Mouse (Mus musculus) embryo, embryonic 10.5 days (tissue): Measurements from ENCODE around the gene Irf2.

Experiments used
- DNase-seq: peaks from one replicate; pipeline ENCODE4 v3.0.0-alpha.2; 2015; ENCODE audit warnings: low spot score

The Irf2 gene

DNA sequence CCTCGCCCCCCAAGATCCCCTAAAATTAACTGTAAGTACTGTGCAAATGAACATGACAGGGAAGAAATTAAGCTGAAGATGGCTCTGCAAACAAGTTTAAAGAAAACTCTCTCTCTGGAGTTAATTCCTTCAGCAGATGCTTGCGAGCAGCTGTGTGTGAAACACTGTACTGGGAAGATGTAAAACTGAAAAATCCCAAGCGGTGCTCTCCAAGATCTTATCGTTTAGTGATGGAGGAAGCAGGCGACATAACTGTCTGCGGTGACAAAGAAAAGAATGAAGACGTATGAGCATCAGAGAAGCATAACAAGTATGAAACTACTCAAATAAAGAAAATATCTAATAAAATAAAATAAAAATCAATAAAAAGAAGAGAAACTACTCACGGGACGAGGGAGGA lies 18.1 kb downstream of the Irf2 start:
- no peak for DNase-seq

DNA sequence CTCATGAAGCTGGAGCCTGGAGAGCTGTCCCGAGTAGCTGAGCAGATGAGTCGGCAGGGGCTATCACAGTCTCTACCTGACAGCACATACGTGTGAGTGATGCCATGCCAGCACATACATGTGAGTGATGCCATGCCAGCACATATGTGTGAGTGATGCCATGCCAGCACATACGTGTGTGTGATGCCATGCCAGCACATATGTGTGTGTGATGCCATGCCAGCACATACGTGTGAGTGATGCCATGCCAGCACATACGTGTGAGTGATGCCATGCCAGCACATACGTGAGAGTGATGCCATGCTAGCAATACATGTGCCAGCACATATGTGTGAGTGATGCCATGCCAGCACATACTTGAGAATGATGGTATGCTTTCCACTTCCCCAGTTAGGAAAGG lies 18.6 kb downstream of the Irf2 start:
- DNase-seq: no peak

DNA sequence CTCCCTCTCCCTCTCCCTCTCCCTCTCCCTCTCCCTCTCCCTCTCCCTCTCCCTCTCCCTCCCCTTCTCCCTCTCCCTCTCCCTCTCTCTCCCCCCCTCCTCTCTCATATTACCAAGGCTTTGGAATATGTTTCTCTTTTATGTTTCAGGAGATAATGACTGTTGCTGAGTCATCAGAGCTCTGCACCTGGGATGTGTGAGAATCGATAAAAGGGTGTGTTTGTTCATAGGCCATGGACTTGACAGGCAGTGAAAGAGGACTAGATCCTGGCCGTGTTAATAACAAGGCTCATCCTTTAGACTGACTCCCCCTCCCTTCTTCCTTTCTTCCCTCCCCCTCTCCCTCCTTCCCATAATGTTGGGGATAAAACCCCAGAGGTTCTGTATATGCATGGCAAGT lies 19.1 kb downstream of the Irf2 start:
- no peak for DNase-seq

DNA sequence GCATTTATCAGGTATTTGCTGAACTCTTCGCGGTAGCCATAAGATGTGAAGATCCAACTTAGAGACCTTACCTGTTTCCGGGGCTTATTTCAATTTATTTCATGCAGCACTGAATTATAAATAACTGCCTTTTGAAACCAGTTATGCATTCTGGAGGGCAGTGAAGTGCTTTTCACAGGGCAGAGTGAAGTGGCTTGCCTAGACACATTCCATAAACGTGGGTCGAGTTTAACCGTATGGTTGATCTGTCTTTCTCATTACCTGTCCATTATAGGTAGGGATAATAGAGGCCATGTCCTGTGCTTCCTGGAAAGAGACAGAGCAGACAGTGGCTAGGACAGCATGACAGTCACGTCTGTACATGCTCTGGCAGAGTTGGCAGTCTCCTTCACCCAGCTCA lies 20.0 kb downstream of the Irf2 start:
- no peak for DNase-seq

DNA sequence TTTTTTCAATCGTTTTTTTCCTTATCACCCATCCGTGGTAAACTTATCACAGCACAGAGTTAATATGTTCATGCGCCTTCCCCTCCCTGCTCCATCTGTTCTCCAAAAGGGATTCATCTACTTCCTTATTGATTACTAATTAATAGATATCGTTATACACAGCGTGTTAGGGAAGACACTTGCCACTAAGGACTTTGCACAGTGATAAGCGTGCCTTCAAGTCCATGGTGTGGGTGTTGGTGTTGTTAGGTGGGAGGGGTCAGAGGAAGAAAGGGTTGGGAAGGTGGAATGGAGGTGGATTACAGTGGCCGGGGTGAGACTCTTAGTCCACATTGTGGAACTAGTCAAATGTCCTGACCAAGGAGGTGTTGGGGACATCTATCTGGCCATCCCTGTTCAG lies 21.2 kb downstream of the Irf2 start:
- no peak for DNase-seq

DNA sequence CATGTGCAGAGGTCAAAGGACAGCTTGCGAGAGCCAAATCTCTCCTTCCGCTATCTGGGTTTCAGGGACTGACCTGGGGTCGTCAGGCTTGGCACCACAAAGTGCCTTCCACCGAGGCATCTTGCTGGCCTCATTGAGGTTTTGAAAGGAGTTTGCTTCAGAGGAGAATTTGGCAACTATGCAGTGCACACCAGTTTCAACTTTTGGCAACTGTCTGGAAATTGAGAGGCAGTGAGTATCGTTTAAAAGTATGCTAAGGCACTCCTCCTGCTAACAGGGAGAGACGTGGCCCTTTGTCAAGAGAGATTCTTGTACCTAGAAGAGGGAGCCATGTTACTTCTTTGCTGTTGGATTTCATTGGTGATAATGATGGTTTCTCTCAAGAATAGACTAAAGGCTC lies 21.9 kb downstream of the Irf2 start:
- DNase-seq: no peak

DNA sequence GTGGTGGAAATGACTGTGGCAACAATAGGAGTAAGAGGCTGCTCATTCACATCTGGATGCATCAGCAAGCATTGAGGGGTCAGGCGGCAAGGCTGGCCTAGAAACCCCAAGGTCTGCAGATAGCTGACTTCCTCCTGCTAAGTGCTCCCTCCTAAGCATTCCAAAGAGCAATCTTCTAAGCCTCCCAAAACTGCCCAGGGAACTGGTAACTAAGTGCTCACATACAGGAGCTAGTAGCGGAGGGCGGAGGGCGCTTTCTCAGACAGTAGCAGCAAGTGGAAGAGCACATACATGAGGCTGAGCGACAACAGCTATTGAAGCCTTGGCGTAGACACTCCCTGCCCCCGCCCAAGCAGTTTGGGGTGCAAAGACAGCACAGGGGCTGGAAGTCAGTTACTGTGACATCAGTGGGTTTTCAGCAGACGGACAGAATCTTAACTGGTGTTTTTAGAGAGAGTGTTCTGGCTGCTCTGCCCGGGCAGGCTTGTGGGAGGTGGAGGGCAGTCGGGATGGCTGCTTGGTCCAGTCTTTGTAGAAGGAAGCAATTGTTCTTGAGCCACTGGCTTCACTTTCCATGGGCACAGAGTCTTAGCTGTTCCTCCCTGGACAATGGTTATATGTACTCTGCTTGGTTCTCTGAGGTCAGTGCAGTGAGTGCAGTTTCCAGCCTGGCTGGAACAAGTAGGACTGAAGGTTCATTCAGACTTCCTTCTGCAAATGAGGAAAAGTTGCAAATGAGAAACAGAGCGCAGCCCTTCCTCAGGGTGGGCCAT lies 30.1 kb downstream of the Irf2 start:
- DNase-seq: peak; percentile 40

DNA sequence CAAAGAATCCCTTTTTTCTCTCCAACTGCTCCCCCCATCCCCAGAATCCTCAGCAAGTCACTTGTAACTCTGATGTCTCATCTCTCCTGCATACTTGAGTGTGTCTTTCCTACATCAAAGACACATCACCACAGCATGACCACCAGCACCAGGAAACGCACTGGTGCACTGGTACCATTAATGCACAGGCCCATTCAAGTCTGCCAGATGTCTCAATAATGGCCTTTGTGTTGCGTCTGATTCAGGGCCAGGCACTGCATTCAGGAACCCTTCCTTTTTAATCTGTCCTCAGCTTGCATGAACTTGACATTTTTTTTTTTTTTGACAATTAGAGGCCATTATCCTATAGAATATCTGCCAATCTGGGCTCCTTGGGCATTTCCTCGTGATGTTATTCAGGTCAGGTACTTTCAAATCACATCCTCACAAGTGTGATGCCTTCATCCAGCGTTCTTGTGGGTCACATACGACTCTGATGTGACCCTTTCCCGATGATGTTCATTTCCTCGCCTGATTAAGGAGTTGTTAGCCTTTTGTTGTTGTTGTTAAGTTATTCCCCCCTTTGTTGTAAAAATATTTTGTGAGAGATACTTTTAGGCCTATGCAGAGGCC lies 31.5 kb downstream of the Irf2 start:
- peak; percentile 56 for DNase-seq

DNA sequence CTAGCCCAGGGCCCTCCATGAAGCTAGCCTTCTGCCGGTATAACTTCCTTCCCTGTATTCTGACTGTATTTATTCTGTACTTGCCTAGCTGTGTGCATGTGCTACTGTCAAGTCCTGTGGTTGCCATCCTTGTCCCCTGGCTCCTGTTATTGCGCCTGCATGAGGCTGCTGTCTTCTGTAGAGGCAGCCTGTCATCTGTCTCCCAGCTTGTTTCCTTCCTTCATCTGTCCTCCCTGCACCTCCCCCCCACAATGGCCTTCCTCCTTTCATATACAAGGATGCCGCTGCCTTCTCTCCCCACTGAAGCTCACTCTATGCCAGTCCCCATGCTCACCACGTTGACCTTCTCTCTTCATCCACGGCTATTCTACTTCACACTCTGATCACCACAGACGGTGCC lies 33.3 kb downstream of the Irf2 start:
- DNase-seq: no peak

DNA sequence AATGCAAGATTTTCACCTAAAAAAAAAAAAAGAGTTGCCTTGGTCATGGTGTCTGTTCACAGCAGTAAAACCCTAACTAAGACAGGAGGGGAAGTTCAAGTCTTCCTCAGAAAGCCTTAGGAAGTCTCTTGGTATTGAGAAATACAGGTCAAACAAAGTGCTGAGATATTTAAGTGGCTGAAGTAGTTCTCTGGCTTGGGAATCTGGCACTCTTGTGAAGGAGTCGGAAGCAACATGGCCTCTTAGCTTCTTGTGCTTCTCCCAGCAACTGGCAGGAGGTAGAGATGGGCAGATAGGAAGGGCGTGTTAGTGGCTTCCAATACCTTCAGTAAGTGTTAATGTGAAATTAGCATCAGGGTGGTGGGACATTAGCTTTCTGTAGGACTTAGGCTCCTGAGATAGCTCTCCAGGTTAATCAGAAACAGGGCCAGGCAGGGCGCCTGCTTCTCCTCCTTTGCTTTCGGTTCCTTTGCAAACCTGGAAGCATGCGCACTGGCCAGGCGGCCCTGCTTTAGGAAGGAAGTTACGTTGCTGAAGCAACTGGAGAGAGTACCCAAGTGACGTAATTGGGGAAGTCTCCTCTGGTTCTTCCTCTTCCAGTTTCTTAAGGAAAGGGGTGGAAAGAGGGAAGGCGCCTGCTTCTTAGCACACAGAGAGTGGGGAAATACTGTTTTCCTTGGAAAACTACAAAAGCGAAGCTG lies 38.4 kb downstream of the Irf2 start:
- DNase-seq: no peak

DNA sequence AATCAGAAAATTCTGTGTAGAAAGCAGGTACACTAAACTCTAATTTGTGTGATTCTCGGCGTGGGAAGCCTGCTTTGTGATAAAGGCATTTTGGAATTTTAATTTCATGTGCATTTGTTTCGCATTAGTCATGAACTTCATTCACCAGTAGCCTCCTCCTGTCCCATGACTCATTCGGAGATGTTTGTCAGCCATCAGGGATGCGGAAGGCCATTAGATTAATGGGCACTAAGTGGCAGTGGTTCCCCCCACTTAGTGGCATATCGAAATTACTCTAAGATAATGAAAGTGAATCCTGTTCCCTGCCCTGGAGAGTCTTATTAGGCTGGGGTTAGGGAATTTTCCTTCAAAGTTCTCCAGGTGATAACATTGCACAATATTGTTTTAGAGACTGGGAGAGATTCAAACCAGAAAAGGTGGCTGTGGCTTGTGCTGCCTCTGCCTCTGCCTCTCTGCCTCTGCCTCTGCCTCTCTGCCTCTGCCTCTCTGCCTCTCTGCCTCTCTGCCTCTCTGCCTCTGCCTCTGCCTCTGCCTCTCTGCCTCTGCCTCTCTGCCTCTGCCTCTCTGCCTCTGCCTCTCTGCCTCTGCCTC lies 41.6 kb downstream of the Irf2 start:
- DNase-seq: no peak

DNA sequence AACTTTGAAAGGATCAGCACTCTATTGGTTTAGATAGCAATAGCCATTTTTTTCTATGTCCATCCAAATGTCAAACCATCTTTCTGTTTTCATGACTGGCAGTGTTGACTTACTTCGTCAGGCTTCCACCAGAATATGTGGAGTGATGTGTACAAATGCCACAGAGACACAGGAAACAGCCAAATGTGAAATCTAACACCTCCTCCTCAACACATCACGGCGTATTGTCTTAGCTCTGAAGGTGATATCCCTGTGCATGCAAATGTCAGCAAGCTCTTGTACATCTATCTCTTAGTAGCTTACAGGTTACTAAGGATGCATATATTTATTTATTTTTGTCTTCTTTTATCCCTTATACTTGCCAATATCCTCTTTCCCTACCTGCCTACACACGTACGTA lies 42.7 kb downstream of the Irf2 start:
- no peak for DNase-seq

DNA sequence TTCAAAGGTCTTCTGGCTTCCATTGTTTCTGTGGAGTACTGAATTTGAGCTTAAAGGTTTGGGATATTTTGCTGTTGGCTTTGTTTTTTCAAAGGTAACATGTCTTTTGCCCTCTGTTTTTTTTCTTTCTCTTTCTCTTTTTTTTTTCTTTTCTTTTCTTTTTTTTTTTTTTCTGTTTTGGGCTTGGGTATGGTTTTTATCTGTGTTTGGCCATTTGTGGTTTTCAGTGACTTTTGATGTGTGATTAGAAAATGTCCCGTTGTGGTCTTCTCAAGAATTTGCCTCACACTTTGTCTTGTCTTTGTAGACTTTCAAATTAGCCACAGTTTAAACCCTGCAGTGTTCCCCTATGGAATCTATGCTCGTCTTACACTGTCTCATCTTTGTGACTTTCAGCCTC lies 45.5 kb downstream of the Irf2 start:
- DNase-seq: no peak

DNA sequence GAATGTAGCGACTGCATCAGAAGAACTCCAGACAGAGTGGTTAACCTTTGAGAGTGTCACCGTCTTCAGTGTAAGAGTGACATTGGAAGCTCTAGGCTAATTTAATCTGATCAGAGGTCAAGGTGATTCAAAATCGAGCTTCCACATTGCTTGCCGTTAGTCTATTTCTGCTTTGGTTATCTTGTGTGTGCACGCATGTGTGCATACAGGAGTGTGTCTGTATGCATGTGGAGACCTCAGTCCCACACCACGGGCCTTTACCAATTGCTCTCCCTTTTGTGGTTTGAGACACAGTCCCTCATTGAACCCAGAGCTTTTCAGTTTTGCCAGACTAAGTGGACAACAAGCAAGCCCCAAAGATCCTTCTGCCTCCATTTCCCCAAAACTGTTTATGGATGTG lies 46.4 kb downstream of the Irf2 start:
- no peak for DNase-seq

DNA sequence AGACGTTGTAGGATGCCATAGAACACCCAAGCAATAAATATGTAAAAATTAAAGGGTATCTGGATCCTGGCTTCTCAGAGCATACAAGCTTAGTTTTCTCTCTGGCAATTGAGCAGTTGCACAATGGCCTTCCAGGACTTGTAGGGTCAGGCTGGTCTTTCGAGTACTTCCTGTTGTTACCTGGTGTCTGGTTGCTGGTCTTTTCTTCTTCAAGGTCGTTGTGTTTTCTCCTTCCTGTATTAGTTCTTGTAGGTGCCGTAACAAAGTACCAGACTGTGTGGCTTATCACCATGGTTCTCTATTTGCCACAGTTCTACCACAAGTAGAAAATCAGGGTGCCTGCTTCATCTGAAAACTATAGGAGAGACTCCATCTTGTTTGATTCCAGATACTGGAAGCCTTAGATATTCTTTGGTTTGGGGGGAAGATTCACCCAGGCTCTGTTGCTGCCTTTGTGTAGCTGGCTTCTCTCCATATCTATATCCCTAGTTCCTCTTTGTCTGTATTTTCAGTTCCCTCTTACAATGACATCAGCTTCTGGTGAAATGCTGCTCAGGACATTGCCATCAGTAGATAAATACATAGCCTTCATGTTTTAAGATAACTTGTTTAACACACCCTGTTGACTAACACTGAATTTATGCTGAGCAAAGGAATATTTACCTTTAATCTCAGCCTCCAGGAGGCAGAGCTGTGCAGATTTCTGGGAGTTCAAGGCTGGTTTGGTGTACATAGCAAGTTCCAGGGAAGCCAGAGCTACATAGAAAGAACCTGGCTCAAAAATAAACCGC lies 49.8 kb downstream of the Irf2 start:
- DNase-seq: no peak

DNA sequence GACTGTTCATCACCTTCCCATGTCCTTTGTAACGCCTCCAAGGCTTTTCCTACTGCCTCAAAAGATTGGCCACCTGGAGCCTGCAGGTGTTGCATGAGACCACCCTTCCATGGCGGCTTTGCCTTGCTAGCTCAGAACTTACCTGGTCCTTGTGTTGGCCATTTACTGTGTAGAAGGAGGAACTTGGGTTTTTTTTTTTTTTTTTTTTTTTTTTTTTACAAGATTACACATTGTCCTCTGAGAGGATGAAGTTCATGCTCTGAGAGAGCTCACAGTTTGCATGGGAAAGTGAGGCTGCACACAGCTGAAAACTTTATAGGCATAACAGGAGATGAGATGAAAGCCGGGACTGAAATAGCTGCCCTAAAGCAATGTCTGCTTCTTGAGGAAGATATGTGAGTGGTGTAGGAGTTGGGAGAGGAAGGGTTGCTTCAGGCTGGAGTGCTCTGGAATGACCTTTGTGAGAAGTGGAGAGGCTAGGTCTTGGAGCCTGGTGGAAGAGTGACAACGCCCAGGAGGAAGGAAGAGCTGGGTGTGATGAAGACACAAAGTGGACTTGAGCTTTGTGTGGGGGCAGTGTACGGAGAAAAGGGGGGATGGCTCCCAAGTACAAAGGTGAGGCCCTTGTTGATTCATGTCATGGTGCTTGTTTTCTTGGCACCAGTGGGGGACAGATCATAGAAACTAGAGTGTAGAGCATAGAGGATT lies 52.3 kb downstream of the Irf2 start:
- DNase-seq: no peak

DNA sequence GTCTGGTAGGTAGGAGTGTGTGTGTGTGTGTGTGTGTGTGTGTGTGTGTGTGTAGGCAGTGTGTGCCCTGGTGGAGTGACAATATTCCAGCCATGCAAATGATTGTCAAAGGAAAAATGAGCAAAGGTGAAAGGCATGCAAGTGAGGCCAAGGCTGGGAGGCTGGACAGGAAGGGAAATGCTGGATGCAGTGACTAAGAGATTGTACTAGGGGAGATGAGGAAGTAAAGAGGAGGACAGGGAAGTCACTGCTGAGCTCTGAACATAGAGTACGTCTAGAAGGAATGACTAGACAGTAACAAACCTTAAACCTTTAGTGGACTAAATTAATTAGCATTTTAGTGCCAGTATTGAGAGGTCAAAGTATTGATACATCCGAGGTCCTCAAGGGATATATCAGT lies 53.1 kb downstream of the Irf2 start:
- DNase-seq: no peak

DNA sequence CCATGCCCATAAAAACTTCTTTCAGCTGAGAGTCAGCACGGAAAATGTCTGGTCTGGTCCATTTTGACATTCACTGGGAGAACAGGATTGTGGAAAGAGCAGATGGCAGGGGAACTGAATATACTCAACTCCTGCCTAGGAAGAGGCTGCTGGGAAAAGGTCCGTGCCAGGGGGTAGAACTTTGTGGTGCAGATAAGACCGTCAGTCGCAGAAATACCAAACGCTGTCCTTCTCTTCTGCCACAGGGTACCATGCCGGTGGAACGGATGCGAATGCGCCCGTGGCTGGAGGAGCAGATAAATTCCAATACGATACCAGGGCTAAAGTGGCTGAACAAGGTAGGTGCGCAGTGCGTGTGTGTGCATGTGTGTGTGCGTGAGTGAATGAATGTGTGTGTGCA lies 53.7 kb downstream of the Irf2 start:
- DNase-seq: no peak

DNA sequence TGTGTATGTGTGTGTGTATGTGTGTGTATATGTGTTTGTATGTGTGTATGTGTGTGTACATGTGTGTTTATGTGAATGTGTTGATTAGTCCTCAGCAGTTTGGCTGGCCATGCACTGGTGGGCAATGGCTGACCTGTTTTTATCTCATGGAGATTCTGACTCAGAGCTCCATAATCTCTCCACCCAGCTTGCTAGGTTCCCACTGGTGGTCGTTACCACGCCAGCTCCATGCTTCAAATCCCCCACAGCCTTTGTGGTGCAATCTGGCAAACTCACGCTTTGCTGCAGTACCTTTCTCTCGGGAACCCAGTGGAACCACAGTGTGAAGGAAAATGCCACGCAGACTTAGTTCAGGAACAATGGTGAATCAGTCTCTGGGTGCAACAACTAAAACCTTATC lies 54.8 kb downstream of the Irf2 start:
- no peak for DNase-seq

DNA sequence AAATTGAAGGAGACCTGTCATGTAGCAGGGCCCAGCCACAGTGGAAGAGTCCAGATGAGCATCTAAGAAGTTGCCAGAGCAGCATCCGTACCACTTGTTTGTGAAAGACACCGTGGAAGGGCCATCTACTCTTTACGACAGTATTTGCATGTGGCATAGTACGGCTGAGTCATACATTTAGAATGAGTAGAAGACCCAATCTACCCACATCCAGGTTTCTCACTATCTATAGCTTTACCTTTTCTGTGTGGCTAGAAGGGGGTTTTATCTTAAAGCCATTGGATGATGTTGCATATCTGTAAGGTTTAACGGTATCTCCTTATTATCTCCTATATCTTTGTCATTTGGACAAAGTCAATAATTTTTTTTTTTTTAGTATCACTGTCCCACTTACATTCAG lies 59.7 kb downstream of the Irf2 start:
- no peak for DNase-seq

DNA sequence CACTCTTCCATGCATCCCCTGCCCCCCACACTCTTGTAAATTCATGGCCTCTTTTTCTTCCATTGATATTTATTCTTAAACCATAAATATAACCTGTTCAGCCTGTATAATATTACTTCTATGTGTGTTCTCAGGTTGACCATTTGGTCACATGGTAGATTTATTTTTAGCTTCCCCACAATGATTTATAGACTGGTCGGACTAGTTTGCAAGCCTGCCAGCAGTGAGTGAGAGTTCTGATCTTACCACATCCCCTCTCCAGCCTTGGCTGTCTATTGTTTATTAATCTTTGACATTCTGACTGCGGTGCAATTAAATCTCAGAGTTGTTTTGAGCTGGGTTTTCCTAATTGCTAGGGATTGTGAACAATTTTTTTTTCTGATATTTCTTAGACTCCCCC lies 60.2 kb downstream of the Irf2 start:
- DNase-seq: no peak
